Mouse (Mus musculus): ENCODE data around the gene Stim1. TPM values are rescaled to one million over a fixed set of nuclear protein-coding genes. Genes with fewer than 3 reads are reported as not detected.

The Stim1 gene
- polyA plus RNA-seq, 1 experiment from 2014 or later: 14.3 TPM

- WGBS: 86% methylated on average over 1 of the region's 1 CpGs
- Histone ChIP-seq H3K9me3 (ENCODE audit: control insufficient read depth, low read length) (no peaks in the 10 kb centered on the region), H3K4me3 (ENCODE audit: low read depth, low read length) (no peak overlapping the region), H3K9ac (ENCODE audit: low read length) (no peak overlapping the region), H3K36me3 (ENCODE audit: control insufficient read depth, insufficient read depth, low read length) (no peaks in the 10 kb centered on the region), H3K4me2 (ENCODE audit: low read depth, low read length, severe bottlenecking) (no peak overlapping the region), H3K27ac (ENCODE audit: low read depth, low read length) (no peak overlapping the region), H3K4me1 (replicated peaks; ENCODE audit: control insufficient read depth, insufficient read depth, low read length) (no peaks in the 10 kb centered on the region), H3K27me3 (ENCODE audit: control insufficient read depth, insufficient read depth, low read length) (no peaks in the 10 kb centered on the region)
- DNase-seq (ENCODE audit: low spot score): no peak
- no peak for ATAC-seq (replicated peaks; ENCODE audit: low FRiP score)
These were observed 218.5 kb downstream of the Stim1 start for GRCm38 (mm10) chr7:102486105-102486504.

Other genes starting within 250 kb of the Stim1 start
- gene Il18bp, start 249.1 kb upstream of the Stim1 start, polyA plus RNA-seq (2014; fragmentation: Nextera tagmentation; extraction: Ambion mirVana): 4.1 and 5.5 TPM in 2 replicates
- 30.2 and 31.9 TPM in 2 replicates for gene Rnf121, start 202.3 kb upstream of the Stim1 start, polyA plus RNA-seq (2014; fragmentation: Nextera tagmentation; extraction: Ambion mirVana)
- gene Xndc1, start 202.3 kb upstream of the Stim1 start, polyA plus RNA-seq (2014; fragmentation: Nextera tagmentation; extraction: Ambion mirVana): 36.9 and 38.8 TPM in 2 replicates
- gene Xntrpc, start 202.1 kb upstream of the Stim1 start, polyA plus RNA-seq (2014; fragmentation: Nextera tagmentation; extraction: Ambion mirVana): 2.1 and 2.4 TPM in 2 replicates
- not detected in 2 replicates for gene Trpc2, start 184.7 kb upstream of the Stim1 start, polyA plus RNA-seq (2014; fragmentation: Nextera tagmentation; extraction: Ambion mirVana)
- gene Art1, start 166.1 kb upstream of the Stim1 start, polyA plus RNA-seq (2014; fragmentation: Nextera tagmentation; extraction: Ambion mirVana): 0.52 and 0.89 TPM in 2 replicates
- gene Art5, start 158.3 kb upstream of the Stim1 start, polyA plus RNA-seq (2014; fragmentation: Nextera tagmentation; extraction: Ambion mirVana): 0.72 and 1.5 TPM in 2 replicates
- not detected in 2 replicates for gene Chrna10, start 151.0 kb upstream of the Stim1 start, polyA plus RNA-seq (2014; fragmentation: Nextera tagmentation; extraction: Ambion mirVana)
- gene Nup98, start 57.6 kb upstream of the Stim1 start, polyA plus RNA-seq (2014; fragmentation: Nextera tagmentation; extraction: Ambion mirVana): 46.3 and 50.0 TPM in 2 replicates
- gene Pgap2, start 57.6 kb upstream of the Stim1 start, polyA plus RNA-seq (2014; fragmentation: Nextera tagmentation; extraction: Ambion mirVana): 54.5 and 58.8 TPM in 2 replicates
- 32.2 and 37.2 TPM in 2 replicates for gene Rhog, start 11.8 kb upstream of the Stim1 start, polyA plus RNA-seq (2014; fragmentation: Nextera tagmentation; extraction: Ambion mirVana)
- 274 and 290 TPM in 2 replicates for gene Rrm1, start 173.9 kb downstream of the Stim1 start, polyA plus RNA-seq (2014; fragmentation: Nextera tagmentation; extraction: Ambion mirVana)
- 1.0 and 1.5 TPM in 2 replicates for gene Olfr543, start 213.9 kb downstream of the Stim1 start, polyA plus RNA-seq (2014; fragmentation: Nextera tagmentation; extraction: Ambion mirVana)
- 0.11 and 0.40 TPM in 2 replicates for gene Olfr544, start 220.5 kb downstream of the Stim1 start, polyA plus RNA-seq (2014; fragmentation: Nextera tagmentation; extraction: Ambion mirVana)
- 0.09 and 0.12 TPM in 2 replicates for gene Olfr545, start 231.8 kb downstream of the Stim1 start, polyA plus RNA-seq (2014; fragmentation: Nextera tagmentation; extraction: Ambion mirVana)